Mouse (Mus musculus): ENCODE results near the gene Slc26a6. TPM values are rescaled to one million over a fixed set of nuclear protein-coding genes. Genes with fewer than 3 reads are reported as not detected.

Gene Slc26a6
- polyA plus RNA-seq, 1 experiment from 2014 or later, result 12.7 TPM

- Histone ChIP-seq H3K4me3 (no peak overlapping the region), H3K27ac (no peak overlapping the region), H3K27me3 (peaks cover 69% of the 10 kb centered on the region), H3K4me2 (no peak overlapping the region), H3K36me3 (no peaks in the 10 kb centered on the region), H3K9ac (no peak overlapping the region), H3K9me3 (no peaks in the 10 kb centered on the region), H3K4me1 (peaks cover 23% of the 10 kb centered on the region)
- WGBS, result 7% methylated on average over 25 of the region's 25 CpGs
- no peak for ATAC-seq (ENCODE audit: insufficient number of reproducible peaks, low FRiP score, low TSS enrichment, low read depth)
Measured at GRCm38 (mm10) chr9:108824144-108824685, 28.9 kb upstream of the Slc26a6 start.

- no peaks in the 10 kb centered on the region for H3K36me3 ChIP-seq
- H3K27me3 ChIP-seq, result peaks cover 75% of the 10 kb centered on the region
- WGBS, result 1% methylated on average over 31 of the region's 31 CpGs
- no peak overlapping the region for H3K9ac ChIP-seq
- no peak overlapping the region for H3K4me3 ChIP-seq
- H3K27ac ChIP-seq, result no peak overlapping the region
- no peak for ATAC-seq (ENCODE audit: insufficient number of reproducible peaks, low FRiP score, low TSS enrichment, low read depth)
- H3K4me2 ChIP-seq, result no peak overlapping the region
- no peaks in the 10 kb centered on the region for H3K9me3 ChIP-seq
- H3K4me1 ChIP-seq, result peaks cover 23% of the 10 kb centered on the region
Measured at GRCm38 (mm10) chr9:108824755-108825413, 28.2 kb upstream of the Slc26a6 start.

GRCm38 (mm10) chr9:108825820-108826699 is 27.0 kb upstream of the Slc26a6 start, which contains the start of gene Celsr3:
Celsr3 (plus strand) TSS chr9:108826320.
- Histone ChIP-seq H3K4me2 (peak within 1 kb of the TSS; percentile 85), H3K4me1 (peaks cover 23% of the 10 kb centered on the region), H3K27me3 (peaks cover 82% of the 10 kb centered on the region), H3K9ac (no peak within 1 kb of the TSS), H3K9me3 (no peaks in the 10 kb centered on the region), H3K27ac (no peak within 1 kb of the TSS), H3K4me3 (peak within 1 kb of the TSS; percentile 39), H3K36me3 (no peaks in the 10 kb centered on the region)
- 4% methylated on average over 54 of the region's 70 CpGs for WGBS
- ATAC-seq (ENCODE audit: insufficient number of reproducible peaks, low FRiP score, low TSS enrichment, low read depth), result no peak

GRCm38 (mm10) chr9:108826700-108827340 is 26.3 kb upstream of the Slc26a6 start:
- no peak overlapping the region for H3K9ac ChIP-seq
- peaks cover 28% of the 10 kb centered on the region for H3K4me1 ChIP-seq
- H3K9me3 ChIP-seq, result no peaks in the 10 kb centered on the region
- H3K27ac ChIP-seq, result no peak overlapping the region
- H3K36me3 ChIP-seq, result no peaks in the 10 kb centered on the region
- peak overlapping the region; percentile 39 for H3K4me3 ChIP-seq
- ATAC-seq (ENCODE audit: insufficient number of reproducible peaks, low FRiP score, low TSS enrichment, low read depth), result 0 out of 2 replicates have a peak, but pooled peaks have one; percentile 13
- H3K4me2 ChIP-seq, result peak overlapping the region; percentile 85
- H3K27me3 ChIP-seq, result peaks cover 90% of the 10 kb centered on the region
- 3% methylated on average over 39 of the region's 39 CpGs for WGBS

GRCm38 (mm10) chr9:108827454-108827853 is 25.6 kb upstream of the Slc26a6 start:
- H3K27me3 ChIP-seq, result peaks cover 92% of the 10 kb centered on the region
- peak overlapping the region; percentile 85 for H3K4me2 ChIP-seq
- H3K9me3 ChIP-seq, result no peaks in the 10 kb centered on the region
- H3K4me1 ChIP-seq, result peaks cover 35% of the 10 kb centered on the region
- H3K36me3 ChIP-seq, result no peaks in the 10 kb centered on the region
- H3K9ac ChIP-seq, result no peak overlapping the region
- H3K4me3 ChIP-seq, result peak overlapping the region; percentile 39
- no peak overlapping the region for H3K27ac ChIP-seq
- no peak for ATAC-seq (ENCODE audit: insufficient number of reproducible peaks, low FRiP score, low TSS enrichment, low read depth)
- 11% methylated on average over 34 of the region's 34 CpGs for WGBS

- H3K9me3 ChIP-seq, result no peaks in the 10 kb centered on the region
- ATAC-seq (ENCODE audit: insufficient number of reproducible peaks, low FRiP score, low TSS enrichment, low read depth), result no peak
- H3K4me1 ChIP-seq, result peaks cover 39% of the 10 kb centered on the region
- no peaks in the 10 kb centered on the region for H3K36me3 ChIP-seq
- no peak overlapping the region for H3K9ac ChIP-seq
- no peak overlapping the region for H3K27ac ChIP-seq
- no peak overlapping the region for H3K4me3 ChIP-seq
- no peak overlapping the region for H3K4me2 ChIP-seq
- 60% methylated on average over 18 of the region's 18 CpGs for WGBS
- H3K27me3 ChIP-seq, result peaks cover 97% of the 10 kb centered on the region
Measured at GRCm38 (mm10) chr9:108827906-108828305, 25.2 kb upstream of the Slc26a6 start.

GRCm38 (mm10) chr9:108831637-108832036 is 21.4 kb upstream of the Slc26a6 start:
- peak overlapping the region; percentile 48 for H3K4me3 ChIP-seq
- peaks cover 82% of the 10 kb centered on the region for H3K27me3 ChIP-seq
- H3K4me1 ChIP-seq, result peaks cover 28% of the 10 kb centered on the region
- no peak overlapping the region for H3K27ac ChIP-seq
- H3K4me2 ChIP-seq, result peak overlapping the region; percentile 97
- WGBS, result 5% methylated on average over 23 of the region's 23 CpGs
- no peak overlapping the region for H3K9ac ChIP-seq
- no peaks in the 10 kb centered on the region for H3K9me3 ChIP-seq
- ATAC-seq (ENCODE audit: insufficient number of reproducible peaks, low FRiP score, low TSS enrichment, low read depth), result no peak
- H3K36me3 ChIP-seq, result no peaks in the 10 kb centered on the region

GRCm38 (mm10) chr9:108832390-108833108 is 20.5 kb upstream of the Slc26a6 start:
- no peaks in the 10 kb centered on the region for H3K9me3 ChIP-seq
- H3K9ac ChIP-seq, result no peak overlapping the region
- H3K4me1 ChIP-seq, result peaks cover 19% of the 10 kb centered on the region
- H3K27ac ChIP-seq, result no peak overlapping the region
- peak; percentile 94 for ATAC-seq (ENCODE audit: insufficient number of reproducible peaks, low FRiP score, low TSS enrichment, low read depth)
- no peaks in the 10 kb centered on the region for H3K36me3 ChIP-seq
- H3K4me2 ChIP-seq, result peak overlapping the region; percentile 97
- peaks cover 73% of the 10 kb centered on the region for H3K27me3 ChIP-seq
- H3K4me3 ChIP-seq, result peak overlapping the region; percentile 48
- WGBS, result 4% methylated on average over 46 of the region's 46 CpGs

- Histone ChIP-seq H3K9me3 (no peaks in the 10 kb centered on the region), H3K36me3 (no peaks in the 10 kb centered on the region), H3K4me3 (no peak overlapping the region), H3K4me1 (peaks cover 5% of the 10 kb centered on the region), H3K9ac (no peak overlapping the region), H3K27me3 (peaks cover 23% of the 10 kb centered on the region), H3K4me2 (peak overlapping the region; percentile 39), H3K27ac (no peak overlapping the region)
- 12% methylated on average over 14 of the region's 14 CpGs for WGBS
- no peak for ATAC-seq (ENCODE audit: insufficient number of reproducible peaks, low FRiP score, low TSS enrichment, low read depth)
Measured at GRCm38 (mm10) chr9:108842989-108843388, 10.1 kb upstream of the Slc26a6 start.

- H3K36me3 ChIP-seq, result no peaks in the 10 kb centered on the region
- H3K4me2 ChIP-seq, result no peak overlapping the region
- no peak for ATAC-seq (ENCODE audit: insufficient number of reproducible peaks, low FRiP score, low TSS enrichment, low read depth)
- H3K4me3 ChIP-seq, result no peak overlapping the region
- no peaks in the 10 kb centered on the region for H3K9me3 ChIP-seq
- peaks cover 5% of the 10 kb centered on the region for H3K4me1 ChIP-seq
- WGBS, result 62% methylated on average over 5 of the region's 5 CpGs
- no peak overlapping the region for H3K9ac ChIP-seq
- no peak overlapping the region for H3K27ac ChIP-seq
- peaks cover 23% of the 10 kb centered on the region for H3K27me3 ChIP-seq
Measured at GRCm38 (mm10) chr9:108845390-108845789, 7.7 kb upstream of the Slc26a6 start.

- Histone ChIP-seq H3K36me3 (no peaks in the 10 kb centered on the region), H3K27ac (no peak overlapping the region), H3K4me1 (peaks cover 5% of the 10 kb centered on the region), H3K27me3 (peaks cover 14% of the 10 kb centered on the region), H3K9ac (no peak overlapping the region), H3K4me3 (no peak overlapping the region), H3K4me2 (no peak overlapping the region), H3K9me3 (no peaks in the 10 kb centered on the region)
- WGBS, result 81% methylated on average over 4 of the region's 4 CpGs
- ATAC-seq (ENCODE audit: insufficient number of reproducible peaks, low FRiP score, low TSS enrichment, low read depth), result no peak
Measured at GRCm38 (mm10) chr9:108847374-108847773, 5.7 kb upstream of the Slc26a6 start.

All from limb, embryonic 15.5 days (tissue).